Mouse (Mus musculus): Measurements from ENCODE around the gene Odaph.

Gene Odaph

GRCm38 (mm10) chr5:91991191-91991937 lies 4.1 kb downstream of the Odaph start:
- DNase-seq, result no peak

GRCm38 (mm10) chr5:91993061-91993460 lies 5.8 kb downstream of the Odaph start:
- no peak for DNase-seq

- peak; percentile 29 to 51 for DNase-seq
These were observed 7.3 kb downstream of the Odaph start for GRCm38 (mm10) chr5:91994546-91994945.

- peak; percentile 46 to 49 for DNase-seq
These were observed 13.5 kb downstream of the Odaph start for GRCm38 (mm10) chr5:92000770-92001169.

- DNase-seq, result peak in 1 of 2 experiments; percentile 54
These were observed 15.7 kb downstream of the Odaph start for GRCm38 (mm10) chr5:92003011-92003410.

GRCm38 (mm10) chr5:92009827-92010226 lies 22.6 kb downstream of the Odaph start:
- DNase-seq, result no peak

GRCm38 (mm10) chr5:92011756-92012155 lies 24.5 kb downstream of the Odaph start:
- DNase-seq, result no peak

GRCm38 (mm10) chr5:92019960-92020359 lies 32.7 kb downstream of the Odaph start:
- no peak for DNase-seq

GRCm38 (mm10) chr5:92042377-92043348 lies 55.4 kb downstream of the Odaph start:
- DNase-seq, result peak; percentile 95 to 96

- no peak for DNase-seq
These were observed 56.5 kb downstream of the Odaph start, which contains the start of gene Cdkl2 for GRCm38 (mm10) chr5:92043783-92044182. Gene Cdkl2 (minus strand): TSS chr5:92043883.
